Mouse (Mus musculus) inflammation-experienced regulatory T-cells, adult 6 months (primary cell): ENCODE data around the gene Kcnmb1. TPM values are rescaled to one million over a fixed set of nuclear protein-coding genes. Genes with fewer than 3 reads are reported as not detected.

Experiments
- ATAC-seq: one replicate; pipeline ENCODE4 v1.8.0; 2017
- polyA plus RNA-seq, 3 experiments: library from polyadenylated mRNA; unstranded; fragments of 100-300 nt; shearing (Covaris generic); gene quantifications; one replicate each; pipeline ENCODE4 v1.2.1; 2017

The Kcnmb1 gene
- 1 to 10 TPM in 1 of 3 experiments, under 1 TPM in 2; 0.53 to 1.6 (median 0.66) TPM for polyA plus RNA-seq

GRCm38 (mm10) chr11:33962688-33963407 is at the start of gene Kcnmb1:
TSS of gene Kcnmb1 (plus strand) at chr11:33963013.
- ATAC-seq, result no peak

DNA sequence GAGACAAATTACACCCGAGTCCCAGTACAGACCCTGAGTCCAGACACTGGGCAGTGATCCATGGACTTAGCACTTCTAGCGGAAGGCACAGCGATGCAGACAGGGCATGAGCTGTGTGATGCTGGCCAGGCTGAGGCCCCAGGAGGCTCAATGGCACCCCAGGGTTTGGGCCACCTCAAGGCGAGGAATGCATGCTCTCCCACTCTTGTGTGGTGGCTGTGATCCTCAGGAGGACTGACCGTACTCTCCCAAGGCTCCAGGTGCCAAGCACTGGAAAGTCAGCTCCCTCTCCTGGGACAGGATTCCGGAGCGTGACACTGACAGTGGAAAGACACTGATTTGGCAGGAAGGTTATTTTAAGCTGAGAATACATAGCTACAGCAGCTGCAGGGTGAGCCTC is 49.8 kb upstream of the Kcnmb1 start:
- no peak for ATAC-seq

DNA sequence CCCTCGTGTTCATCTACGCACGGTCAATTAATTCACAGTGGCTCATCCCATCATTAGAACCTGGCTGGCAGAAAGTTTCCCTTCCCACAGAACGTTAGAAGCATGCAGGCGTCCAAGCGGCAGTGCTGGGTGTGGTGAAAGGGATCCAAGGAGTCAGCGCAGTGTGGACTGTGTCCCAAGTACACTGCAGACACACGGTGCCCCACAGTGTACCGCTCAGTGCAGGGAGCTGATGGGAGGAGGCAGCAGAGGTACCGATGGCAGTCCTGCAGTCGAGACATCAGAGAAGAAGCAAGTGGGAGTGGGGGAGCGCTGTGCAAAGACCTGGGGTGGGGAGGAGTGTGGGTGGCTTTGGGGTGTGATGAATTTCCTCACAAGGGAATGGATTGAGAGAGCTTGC is 48.6 kb upstream of the Kcnmb1 start:
- no peak for ATAC-seq

DNA sequence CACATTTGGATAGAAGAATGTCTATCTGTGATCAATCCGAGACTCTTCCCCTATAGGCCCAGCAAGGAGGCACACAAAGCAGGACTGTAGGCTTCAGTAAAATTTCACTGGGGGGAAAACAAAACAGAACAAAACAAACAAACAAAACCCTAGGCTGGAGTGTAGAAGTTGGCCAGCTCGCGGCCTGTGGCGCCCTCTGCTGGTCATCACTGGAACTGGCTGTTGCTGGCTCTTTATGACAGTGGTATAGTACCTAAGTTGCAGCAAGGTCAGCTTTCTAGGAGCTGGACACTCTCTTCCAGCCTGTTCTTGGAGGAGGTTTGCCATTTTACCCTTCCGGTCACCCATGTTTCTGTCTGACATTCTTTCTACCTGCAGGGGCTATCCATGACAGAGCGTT is 45.2 kb upstream of the Kcnmb1 start:
- ATAC-seq, result no peak

GRCm38 (mm10) chr11:33918424-33918823 is 44.4 kb upstream of the Kcnmb1 start:
- ATAC-seq, result no peak

GRCm38 (mm10) chr11:33919826-33920225 is 43.0 kb upstream of the Kcnmb1 start:
- no peak for ATAC-seq

GRCm38 (mm10) chr11:33921451-33921850 is 41.4 kb upstream of the Kcnmb1 start:
- ATAC-seq, result no peak

DNA sequence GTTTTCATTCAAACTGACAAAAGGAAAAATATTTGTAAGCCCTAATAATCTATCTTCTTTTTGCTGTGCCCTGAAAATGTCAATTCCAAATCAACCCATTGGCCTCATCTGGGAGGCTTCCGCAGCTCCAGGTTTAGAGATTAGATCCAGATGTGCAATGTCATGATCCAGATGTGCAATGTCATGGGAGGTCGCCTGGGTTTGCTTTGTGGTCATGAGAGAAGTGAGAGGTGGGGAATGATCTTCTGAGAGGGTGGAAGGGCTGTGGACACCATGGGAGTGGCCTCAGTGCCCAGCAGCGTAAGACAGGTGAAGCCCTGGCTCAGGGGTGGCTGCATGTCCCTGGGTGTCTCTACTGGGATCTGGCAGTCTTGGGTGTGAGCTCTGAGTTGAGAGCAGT is 39.8 kb upstream of the Kcnmb1 start:
- ATAC-seq, result no peak

- ATAC-seq, result no peak
These were observed 37.0 kb upstream of the Kcnmb1 start for GRCm38 (mm10) chr11:33925778-33926177.

DNA sequence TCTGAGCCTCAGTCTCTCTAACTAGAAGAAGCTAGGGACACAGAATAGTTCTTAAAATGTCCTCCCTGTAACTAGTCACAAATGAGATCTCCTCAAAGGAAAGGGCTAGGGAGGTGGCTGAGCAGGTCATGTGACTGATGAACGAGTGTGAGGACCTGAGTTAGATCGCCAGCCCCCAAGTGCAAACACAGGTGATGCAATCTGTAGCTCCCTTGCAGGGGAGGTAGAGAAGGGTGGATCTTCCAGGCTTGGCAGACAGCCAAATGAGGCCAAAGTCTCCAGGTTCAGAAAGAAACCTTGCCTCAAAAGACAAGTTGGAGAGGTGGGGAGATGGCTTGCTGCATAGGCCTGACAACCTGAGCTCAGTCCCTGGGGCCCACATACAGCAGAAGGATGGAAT is 36.3 kb upstream of the Kcnmb1 start:
- no peak for ATAC-seq

DNA sequence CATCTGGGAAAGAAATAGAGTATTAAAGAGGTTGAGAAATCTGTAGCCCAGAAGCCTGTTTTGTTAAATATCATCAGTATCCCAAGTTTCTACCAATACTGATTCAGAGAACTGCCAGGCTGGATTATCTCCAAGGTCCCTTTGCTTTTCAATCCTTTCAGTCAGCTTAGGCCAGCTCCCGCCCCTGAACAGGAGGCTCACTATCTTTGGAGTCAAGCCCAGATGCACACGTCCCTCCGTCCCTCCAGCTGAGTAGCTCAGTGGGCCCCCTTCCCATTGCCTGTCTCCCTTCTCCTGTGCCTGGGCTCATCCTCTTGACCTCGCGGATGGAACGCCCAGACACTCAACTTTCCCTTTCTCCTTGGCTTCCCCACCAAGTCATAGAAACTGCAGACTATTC is 35.5 kb upstream of the Kcnmb1 start:
- ATAC-seq, result no peak

GRCm38 (mm10) chr11:33927836-33928235 is 35.0 kb upstream of the Kcnmb1 start:
- ATAC-seq, result no peak

DNA sequence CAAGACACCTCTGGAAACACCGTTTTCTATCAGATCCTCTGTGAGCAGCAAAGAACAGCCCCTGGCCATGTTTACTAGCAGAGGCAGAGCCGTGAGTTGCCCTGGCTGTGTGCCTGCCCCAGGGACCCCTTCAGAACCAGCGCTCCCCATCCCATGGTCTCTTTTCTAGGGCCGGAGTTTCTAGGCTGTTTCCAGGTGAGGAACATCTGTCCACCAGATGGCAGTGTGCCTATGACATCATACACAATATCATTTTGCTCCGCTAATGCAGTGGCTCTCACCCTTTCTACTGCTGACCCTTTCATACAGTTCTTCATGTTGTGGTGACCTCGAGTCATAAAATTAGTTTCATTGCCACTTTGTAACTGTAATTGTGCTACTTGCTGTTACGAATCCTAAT is 34.2 kb upstream of the Kcnmb1 start:
- no peak for ATAC-seq

DNA sequence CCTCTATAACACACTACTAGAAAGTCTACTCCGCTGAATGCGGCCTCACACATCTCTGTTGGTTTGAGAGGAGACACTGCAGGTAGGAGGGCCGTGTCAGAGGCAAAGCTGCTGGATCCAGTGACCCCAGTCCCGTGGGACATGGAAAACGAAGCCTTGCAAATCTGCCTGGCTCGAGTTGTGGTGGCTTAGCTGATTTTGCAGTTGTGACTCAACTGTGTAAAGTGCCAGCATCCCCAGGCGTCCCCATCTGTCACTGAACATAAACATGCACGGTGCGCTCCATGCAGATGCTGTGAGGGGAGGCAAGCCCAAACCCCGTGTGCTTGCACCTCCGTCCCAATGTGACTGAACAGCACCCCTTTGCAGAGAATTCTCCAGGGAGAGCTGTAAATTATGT is 33.4 kb upstream of the Kcnmb1 start:
- no peak for ATAC-seq

DNA sequence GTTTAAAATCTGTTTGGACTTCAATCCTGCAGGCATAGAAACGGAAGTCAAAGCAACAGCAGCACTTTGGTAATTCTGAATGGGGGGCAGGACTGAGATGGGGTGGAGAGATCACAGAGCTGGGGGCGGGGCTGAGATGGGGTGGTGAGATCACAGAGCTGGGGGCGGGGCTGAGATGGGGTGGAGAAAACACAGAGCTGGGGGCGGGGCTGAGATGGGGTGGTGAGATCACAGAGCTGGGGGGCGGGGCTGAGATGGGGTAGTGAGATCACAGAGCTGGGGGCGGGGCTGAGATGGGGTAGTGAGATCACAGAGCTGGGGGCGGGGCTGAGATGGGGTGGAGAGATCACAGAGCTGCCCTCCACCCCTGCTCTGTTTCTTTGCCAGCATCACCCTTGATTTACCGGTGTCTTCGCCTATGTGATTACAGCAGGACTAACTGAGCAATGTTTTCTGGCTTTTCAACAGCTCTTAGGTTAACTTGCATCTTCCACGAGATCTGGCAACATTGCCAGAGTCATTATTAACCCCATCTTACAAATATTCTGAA is 30.9 kb upstream of the Kcnmb1 start:
- ATAC-seq, result peak; percentile 55

DNA sequence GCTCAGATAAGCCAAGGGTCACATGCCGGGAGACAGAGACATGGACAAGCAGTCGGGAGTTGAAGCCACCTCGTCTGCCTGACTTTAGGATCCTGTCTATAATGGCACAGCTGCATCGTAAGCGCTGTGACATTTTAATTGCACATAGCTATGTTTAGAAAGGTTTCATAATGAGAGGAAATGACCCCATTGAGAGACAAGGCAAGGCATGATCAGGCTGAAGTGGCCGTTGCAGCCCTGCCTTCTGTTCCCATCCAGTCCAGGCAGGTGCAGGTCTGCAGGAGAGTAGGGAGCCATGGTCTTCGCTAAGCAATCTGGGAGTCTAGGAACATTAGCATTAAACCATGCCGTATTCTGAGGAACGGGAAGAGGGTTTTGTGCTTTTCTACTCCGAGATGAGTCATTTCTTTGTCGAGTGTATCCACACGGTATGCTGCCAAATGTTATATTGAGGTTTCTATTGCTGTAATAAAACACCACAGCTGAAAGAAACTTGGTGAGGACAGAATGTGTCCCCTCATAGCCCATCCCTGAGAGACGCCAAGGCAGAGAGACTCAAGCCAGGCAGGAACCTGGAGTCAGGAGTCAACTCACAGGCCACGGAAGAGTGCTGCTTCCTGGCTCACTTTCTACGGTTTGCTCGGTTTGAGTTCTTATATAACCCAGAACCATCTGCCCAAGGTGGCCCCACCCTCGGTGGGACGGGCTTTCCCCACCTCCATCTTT is 30.3 kb upstream of the Kcnmb1 start:
- ATAC-seq, result peak; percentile 68

GRCm38 (mm10) chr11:33934286-33934685 is 28.5 kb upstream of the Kcnmb1 start:
- no peak for ATAC-seq

GRCm38 (mm10) chr11:33937641-33938040 is 25.2 kb upstream of the Kcnmb1 start:
- no peak for ATAC-seq

DNA sequence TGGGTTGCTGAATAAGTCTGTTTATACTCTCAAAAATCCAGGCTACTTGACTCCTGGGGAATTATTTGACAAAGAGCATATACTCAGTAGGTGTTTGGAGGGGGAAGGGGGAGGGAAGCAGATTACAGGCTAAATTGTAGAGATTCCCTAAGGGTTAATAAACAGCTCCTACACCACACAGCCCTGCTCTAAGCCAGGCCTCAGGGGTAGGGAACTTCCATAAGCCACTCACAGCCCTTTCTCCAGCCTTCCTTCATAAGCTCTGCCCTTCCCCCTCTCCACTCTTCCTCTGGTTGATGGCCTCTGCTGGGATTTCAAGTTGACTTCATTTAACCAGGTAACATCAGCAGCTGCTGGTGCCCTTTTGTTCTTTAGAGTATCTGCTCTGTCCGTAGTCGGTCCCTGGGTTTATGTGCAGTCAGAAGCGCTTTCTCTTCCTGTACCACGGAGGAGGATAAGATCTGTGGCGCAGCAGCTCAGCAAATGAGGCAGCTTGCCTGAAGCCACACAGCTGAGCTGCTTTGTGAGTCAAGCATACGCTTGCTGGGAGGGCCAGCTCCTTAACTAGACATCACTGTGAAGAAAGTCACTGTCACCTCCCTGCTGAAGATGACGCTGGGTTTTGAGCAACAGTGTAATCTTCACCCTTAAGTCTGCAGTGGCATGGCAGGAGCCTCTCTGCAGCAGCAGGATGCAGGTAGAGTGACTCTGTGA is 24.1 kb upstream of the Kcnmb1 start:
- peak; percentile 80 for ATAC-seq

DNA sequence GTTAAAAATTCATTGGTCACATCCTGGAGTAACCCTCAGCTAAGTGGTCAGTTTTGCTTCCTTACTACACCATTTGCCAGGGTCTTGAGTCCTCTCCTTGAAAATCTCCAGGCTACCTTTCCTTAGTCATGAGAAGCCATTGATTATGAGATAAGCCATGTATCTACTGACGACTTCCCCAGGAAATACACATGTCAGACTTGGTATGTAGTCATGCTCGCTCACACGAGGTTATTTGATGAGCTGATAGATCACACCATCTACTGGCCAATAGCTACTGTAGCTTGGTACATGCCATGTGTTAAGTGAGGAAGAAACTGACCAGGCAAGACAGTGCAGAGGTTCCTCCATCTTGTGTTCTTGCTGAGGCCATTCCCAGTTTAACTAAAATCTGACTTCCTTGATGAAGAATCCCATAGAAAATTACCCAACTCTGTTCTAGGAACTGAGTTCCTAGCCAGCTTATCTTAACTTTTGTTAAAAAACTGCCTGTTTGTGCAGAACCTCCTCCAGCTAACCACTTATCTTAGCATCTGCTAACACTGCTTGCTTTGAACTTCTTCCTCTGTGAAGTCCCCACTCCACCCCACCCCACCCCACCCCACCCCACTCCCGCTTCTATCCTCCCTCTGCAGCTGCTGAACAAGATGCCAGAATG is 23.2 kb upstream of the Kcnmb1 start:
- ATAC-seq, result peak; percentile 46

DNA sequence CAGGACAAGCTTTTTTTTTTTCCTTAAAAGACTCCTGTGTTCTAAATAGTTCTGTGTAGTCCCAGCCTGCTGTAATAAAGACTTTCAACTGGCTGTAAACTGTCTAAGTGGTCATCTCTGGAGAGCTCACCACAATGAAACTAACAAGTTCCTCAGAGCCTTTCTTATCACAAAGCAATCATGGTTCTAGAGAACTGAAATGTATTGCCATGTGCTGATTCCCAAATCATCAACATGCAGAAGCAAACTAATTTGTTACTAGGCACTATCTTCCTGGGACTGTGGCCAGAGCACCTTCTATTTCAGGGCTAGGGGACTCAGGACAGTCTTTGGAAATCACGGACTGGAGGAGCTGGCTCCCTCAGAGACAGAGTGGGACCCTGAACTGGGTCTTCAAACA is 19.2 kb upstream of the Kcnmb1 start:
- no peak for ATAC-seq

- no peak for ATAC-seq
These were observed 18.6 kb upstream of the Kcnmb1 start for GRCm38 (mm10) chr11:33944067-33944785.
